Mouse (Mus musculus) MEL (cell line): ENCODE measurements around the gene Gnb5. TPM values are rescaled to one million over a fixed set of nuclear protein-coding genes. Genes with fewer than 3 reads are reported as not detected.

Experiments
- DNase-seq: peaks from one replicate; pipeline ENCODE4 v3.0.0; 2011; ENCODE audit warnings: low read depth, low spot score
- H3K27ac ChIP-seq: 2 replicates; pipeline ENCODE4 v1.5.1; 2012; ENCODE audit warnings: low read depth, mild to moderate bottlenecking, control low read depth, low read length, moderate library complexity; ENCODE audit not compliant: control insufficient read depth
- H3K27me3 ChIP-seq, 2 experiments: fragments of 150-350 bp in 1 of 2; sonication (generic) in 1 of 2; 2 replicates each; pipeline ENCODE4 v1.6.1; 2012; ENCODE audit warnings: low read length in 2 of 2, mild to moderate bottlenecking in 2 of 2, improper control_type of control experiment in 1 of 2, moderate library complexity in 1 of 2; ENCODE audit not compliant: insufficient read depth in 2 of 2, control insufficient read depth in 1 of 2
- H3K36me3 ChIP-seq, 2 experiments: 2 replicates each; pipeline ENCODE4 v1.6.1; 2012 to 2014; ENCODE audit warnings: low read length in 2 of 2, improper control_type of control experiment in 1 of 2, inconsistent platforms in 1 of 2, mild to moderate bottlenecking in 1 of 2; ENCODE audit not compliant: insufficient read depth in 2 of 2, control insufficient read depth in 1 of 2
- H3K4me1 ChIP-seq, 2 experiments: fragments of 150-350 bp in 1 of 2; sonication (generic) in 1 of 2; 2 replicates each; pipeline ENCODE4 v1.6.1; 2012; ENCODE audit warnings: low read length in 2 of 2, improper control_type of control experiment in 1 of 2, mild to moderate bottlenecking in 1 of 2; ENCODE audit not compliant: insufficient read depth in 2 of 2, control insufficient read depth in 1 of 2
- H3K4me3 ChIP-seq, 2 experiments: fragments of 150-350 bp in 1 of 2; sonication (generic) in 1 of 2; 2 replicates each; pipeline ENCODE4 v1.5.1; 2012; ENCODE audit warnings: low read depth in 2 of 2, low read length in 2 of 2, mild to moderate bottlenecking in 2 of 2, moderate library complexity in 2 of 2, control low read depth in 1 of 2, improper control_type of control experiment in 1 of 2; ENCODE audit not compliant: control insufficient read depth in 1 of 2, insufficient read depth in 1 of 2
- H3K79me2 ChIP-seq: 2 replicates; pipeline ENCODE4 v1.6.1; 2012; ENCODE audit warnings: mild to moderate bottlenecking, low read length, moderate library complexity; ENCODE audit not compliant: control insufficient read depth, poor library complexity, insufficient read depth
- H3K9ac ChIP-seq: 2 replicates; pipeline ENCODE4 v1.6.1; 2012; ENCODE audit warnings: low read depth, mild to moderate bottlenecking, control low read depth, low read length, moderate library complexity; ENCODE audit not compliant: control insufficient read depth, poor library complexity, severe bottlenecking
- H3K9me3 ChIP-seq: fragments of 150-350 bp; sonication (generic); replicated peaks from 2 replicates; pipeline ENCODE4 v1.6.1; 2012; ENCODE audit warnings: mild to moderate bottlenecking, low read length, improper control_type of control experiment, moderate library complexity; ENCODE audit not compliant: insufficient read depth
- BHLHE40 ChIP-seq: IDR thresholded peaks from 2 replicates; pipeline ENCODE4 v1.6.1; 2012; ENCODE audit warnings: low read depth, mild to moderate bottlenecking, inconsistent platforms, low read length, improper control_type of control experiment, borderline replicate concordance
- CHD1 ChIP-seq: IDR thresholded peaks from 2 replicates; pipeline ENCODE4 v1.6.1; 2012; ENCODE audit warnings: low read depth, mild to moderate bottlenecking, inconsistent platforms, low read length, improper control_type of control experiment
- CTCF ChIP-seq, 3 experiments: IDR thresholded peaks in 2 of 3; conservative IDR thresholded peaks in 1 of 3; 2 replicates each; pipeline ENCODE4 v1.5.1; 2011 to 2012; ENCODE audit warnings: low read length in 3 of 3, low read depth in 2 of 3, mild to moderate bottlenecking in 2 of 3, improper control_type of control experiment in 1 of 3, inconsistent platforms in 1 of 3, mixed read lengths in 1 of 3, moderate library complexity in 1 of 3; ENCODE audit not compliant: control insufficient read depth in 1 of 3, insufficient read depth in 1 of 3, poor library complexity in 1 of 3, severe bottlenecking in 1 of 3
- E2F4 ChIP-seq: IDR thresholded peaks from 2 replicates; pipeline ENCODE4 v1.6.1; 2011; ENCODE audit warnings: low read depth, low read length, improper control_type of control experiment, borderline replicate concordance
- ETS1 ChIP-seq: IDR thresholded peaks from 2 replicates; pipeline ENCODE4 v1.6.1; 2012; ENCODE audit warnings: low read depth, mild to moderate bottlenecking, inconsistent platforms, low read length, improper control_type of control experiment, moderate library complexity
- GABPA ChIP-seq: IDR thresholded peaks from 2 replicates; pipeline ENCODE4 v1.6.1; 2012; ENCODE audit warnings: low read depth, mild to moderate bottlenecking, inconsistent platforms, low read length, improper control_type of control experiment, moderate library complexity
- JUND ChIP-seq: IDR thresholded peaks from 2 replicates; pipeline ENCODE4 v1.6.1; 2011; ENCODE audit warnings: low read depth, mild to moderate bottlenecking, improper control_type of control experiment, low read length
- MAFK ChIP-seq: IDR thresholded peaks from 2 replicates; pipeline ENCODE4 v1.6.1; 2011; ENCODE audit warnings: low read depth, mild to moderate bottlenecking, low read length, improper control_type of control experiment, borderline replicate concordance
- MAX ChIP-seq: IDR thresholded peaks from 2 replicates; pipeline ENCODE4 v1.6.1; 2011; ENCODE audit warnings: low read length, improper control_type of control experiment
- MEF2A ChIP-seq: IDR thresholded peaks from 2 replicates; pipeline ENCODE4 v1.6.1; 2014; ENCODE audit warnings: low read depth, mild to moderate bottlenecking, inconsistent platforms, low read length, improper control_type of control experiment; ENCODE audit not compliant: poor library complexity, insufficient replicate concordance, severe bottlenecking; ENCODE audit errors: extremely low read depth
- MXI1 ChIP-seq: IDR thresholded peaks from 2 replicates; pipeline ENCODE4 v1.6.1; 2011; ENCODE audit warnings: mild to moderate bottlenecking, low read depth, low read length, improper control_type of control experiment
- NRF1 ChIP-seq: IDR thresholded peaks from 2 replicates; pipeline ENCODE4 v1.6.1; 2014; ENCODE audit warnings: low read depth, mild to moderate bottlenecking, inconsistent platforms, low read length, improper control_type of control experiment, moderate library complexity; ENCODE audit not compliant: poor library complexity, insufficient read depth, severe bottlenecking
- POLR2A ChIP-seq, 2 experiments: IDR thresholded peaks; 2 replicates each; pipeline ENCODE4 v1.6.1; 2011 to 2012; ENCODE audit warnings: low read length in 2 of 2, mild to moderate bottlenecking in 2 of 2, control low read depth in 1 of 2, improper control_type of control experiment in 1 of 2, low read depth in 1 of 2, moderate library complexity in 1 of 2; ENCODE audit not compliant: control insufficient read depth in 1 of 2, insufficient read depth in 1 of 2, poor library complexity in 1 of 2
- POLR2AphosphoS2 ChIP-seq: IDR thresholded peaks from 2 replicates; pipeline ENCODE4 v1.6.1; 2011; ENCODE audit warnings: low read length, improper control_type of control experiment
- POLR2AphosphoS5 ChIP-seq: IDR thresholded peaks from 2 replicates; pipeline ENCODE4 v1.6.1; 2012; ENCODE audit warnings: low read depth, borderline replicate concordance, mild to moderate bottlenecking, inconsistent platforms, low read length, moderate library complexity, mixed read lengths
- RCOR1 ChIP-seq: IDR thresholded peaks from 2 replicates; pipeline ENCODE4 v1.6.1; 2012; ENCODE audit warnings: low read depth, mild to moderate bottlenecking, inconsistent platforms, low read length, improper control_type of control experiment
- TAL1 ChIP-seq: IDR thresholded peaks from 2 replicates; pipeline ENCODE4 v1.6.1; 2012; ENCODE audit warnings: mild to moderate bottlenecking, inconsistent platforms, low read length, moderate library complexity, mixed read lengths
- TBP ChIP-seq: IDR thresholded peaks from 2 replicates; pipeline ENCODE4 v1.8.0; 2011; ENCODE audit warnings: low read depth, low read length, improper control_type of control experiment
- UBTF ChIP-seq: IDR thresholded peaks from 2 replicates; pipeline ENCODE4 v1.6.1; 2012; ENCODE audit warnings: low read depth, mild to moderate bottlenecking, inconsistent platforms, low read length, improper control_type of control experiment, moderate library complexity, borderline replicate concordance; ENCODE audit not compliant: insufficient read depth
- USF1 ChIP-seq: IDR thresholded peaks from 2 replicates; pipeline ENCODE4 v1.6.1; 2014; ENCODE audit warnings: low read depth, mild to moderate bottlenecking, inconsistent platforms, low read length, improper control_type of control experiment, moderate library complexity
- ZC3H11A ChIP-seq: IDR thresholded peaks from 2 replicates; pipeline ENCODE4 v1.6.1; 2012; ENCODE audit warnings: low read depth, mild to moderate bottlenecking, inconsistent platforms, low read length, improper control_type of control experiment
- ZKSCAN1 ChIP-seq: IDR thresholded peaks from 2 replicates; pipeline ENCODE4 v1.6.1; 2012; ENCODE audit warnings: low read depth, mild to moderate bottlenecking, inconsistent platforms, low read length, improper control_type of control experiment, moderate library complexity
- ZMIZ1 ChIP-seq: IDR thresholded peaks from 2 replicates; pipeline ENCODE4 v1.6.1; 2012; ENCODE audit warnings: low read depth, mild to moderate bottlenecking, inconsistent platforms, low read length, improper control_type of control experiment, moderate library complexity
- polyA plus RNA-seq, 2 experiments: library from polyadenylated mRNA; stranded (reverse) in 1 of 2; unstranded in 1 of 2; fragments of >175 nt in 1 of 2; fragments of >200 nt in 1 of 2; gene quantifications; 2 replicates each; pipeline versions ENCODE4 v1.2.1 to v1.2.4; 2012; ENCODE audit warnings: low replicate concordance in 2 of 2, low read depth in 1 of 2; ENCODE audit not compliant: insufficient read length in 2 of 2, insufficient read depth in 1 of 2, missing spikeins in 1 of 2
- total RNA-seq: library from RNA; depleted of rRNA; stranded (reverse); fragments of 300-350 nt; gene quantifications from 2 replicates; pipeline ENCODE4 v1.2.3, GENCODE M21; 2012

The Gnb5 gene
- total and polyA plus RNA-seq, 3 experiments = 4.0 to 6.5 TPM; not detected in 1

DNA sequence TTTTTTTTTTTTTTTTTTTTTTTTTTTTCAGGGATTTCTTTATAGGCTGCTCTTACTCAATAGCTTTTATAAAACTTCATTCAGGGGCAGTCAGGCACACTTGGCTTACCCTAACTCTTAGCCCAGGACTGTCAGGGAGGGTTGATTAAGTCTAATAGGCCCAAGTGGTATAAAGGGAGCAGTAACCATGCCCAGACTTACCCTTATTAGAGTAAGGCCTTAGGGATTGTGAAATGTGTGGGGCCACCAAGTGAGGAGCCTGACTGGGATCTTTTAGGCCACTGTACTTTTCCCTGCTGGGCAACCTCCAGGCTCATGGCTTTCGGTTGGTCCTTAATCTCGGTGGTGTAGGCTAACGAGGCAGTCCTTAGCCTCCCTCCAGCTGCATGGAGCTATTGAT, 42.6 kb downstream of the Gnb5 start:
- TF ChIP-seq POLR2AphosphoS5 (no peak), CTCF (IDR thresholded peaks at IDR 0.05 in 2 of 3, conservative IDR thresholded peaks at IDR 0.05 in 1 of 3; ENCODE audit: control insufficient read depth in 1 of 3, insufficient read depth in 1 of 3, low read depth in 2 of 3, low read length in 3 of 3, poor library complexity in 1 of 3, severe bottlenecking in 1 of 3) (no peak), UBTF (no peak), TAL1 (no peak), ETS1 (no peak), ZKSCAN1 (no peak), TBP (no peak), USF1 (no peak), BHLHE40 (no peak), MAX (no peak), JUND (no peak), MEF2A (no peak), RCOR1 (no peak), E2F4 (no peak), CHD1 (no peak), GABPA (no peak), MXI1 (no peak), MAFK (no peak)
- TF ChIP-seq, all 39 proteins: peak for 0
- no peaks in the 10 kb centered on the region for H3K9me3 ChIP-seq
- H3K27ac ChIP-seq = no peak overlapping the region
- H3K4me1 ChIP-seq = no peaks in the 10 kb centered on the region
- DNase-seq = no peak
- H3K4me3 ChIP-seq = no peak overlapping the region
- H3K27me3 ChIP-seq = no peaks in the 10 kb centered on the region; a peak in 2 of 4 replicates
- H3K79me2 ChIP-seq = no peaks in the 10 kb centered on the region
- H3K9ac ChIP-seq = no peak overlapping the region
- H3K36me3 ChIP-seq = no peaks in the 10 kb centered on the region

DNA sequence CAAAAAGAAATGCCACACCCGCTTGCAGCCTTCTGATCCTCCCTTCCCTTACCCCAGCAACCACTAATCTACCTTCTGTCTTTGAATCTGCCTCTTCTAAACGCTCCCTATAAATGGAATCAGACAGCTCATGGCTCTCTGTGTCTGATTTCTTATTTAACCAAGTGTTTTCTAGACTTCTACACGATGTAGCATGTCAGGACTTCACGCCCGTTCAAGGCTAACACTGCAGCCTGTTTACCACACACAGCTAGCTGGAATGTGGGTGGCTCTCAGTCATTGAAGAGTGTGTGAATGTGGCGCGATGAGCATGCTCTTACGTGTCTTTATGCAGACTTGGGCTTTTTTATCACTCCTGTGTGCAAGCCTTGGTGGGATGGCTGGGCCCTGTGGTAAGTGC, 47.0 kb downstream of the Gnb5 start:
- Histone ChIP-seq H3K79me2 (no peaks in the 10 kb centered on the region), H3K4me1 (peaks cover 3% of the 10 kb centered on the region in 2 experiments; a peak in 3 of 4 replicates), H3K9me3 (no peaks in the 10 kb centered on the region), H3K27me3 (no peaks in the 10 kb centered on the region; a peak in 2 of 4 replicates), H3K27ac (no peak overlapping the region), H3K9ac (no peak overlapping the region), H3K36me3 (peaks cover 0 to 3% of the 10 kb centered on the region in 2 experiments; a peak in 2 of 4 replicates), H3K4me3 (no peak overlapping the region)
- TF ChIP-seq TBP = no peak
- no peak for TF ChIP-seq UBTF
- TF ChIP-seq POLR2A (IDR thresholded peaks at IDR 0.05; ENCODE audit: control insufficient read depth in 1 of 2, insufficient read depth in 1 of 2, low read depth in 1 of 2, low read length in 2 of 2, poor library complexity in 1 of 2) = no peak
- TF ChIP-seq ZC3H11A = no peak
- no peak for TF ChIP-seq USF1
- TF ChIP-seq RCOR1 = no peak
- TF ChIP-seq NRF1 = no peak
- TF ChIP-seq POLR2AphosphoS2 = no peak
- TF ChIP-seq ZMIZ1 = no peak
- TF ChIP-seq CTCF (IDR thresholded peaks at IDR 0.05 in 2 of 3, conservative IDR thresholded peaks at IDR 0.05 in 1 of 3; ENCODE audit: control insufficient read depth in 1 of 3, insufficient read depth in 1 of 3, low read depth in 2 of 3, low read length in 3 of 3, poor library complexity in 1 of 3, severe bottlenecking in 1 of 3) = no peak
- DNase-seq = no peak
